Mouse (Mus musculus) frontal cortex, adult 2 months (tissue): ENCODE measurements at regions not wholly inside any gene's neighbourhood (a gene's known extent, or its start where the extent isn't known, plus 50 kb on each side); places are given as distances from the start of the nearest gene placed in this dataset.

Experiments used
- DNase-seq, 2 experiments: peaks; one replicate each; pipeline ENCODE4 v3.0.0; 2022; ENCODE audit warnings: low spot score in 1 of 2; ENCODE audit errors: extremely low spot score in 1 of 2

GRCm38 (mm10) chr5:85954526-85954925, 110.9 kb downstream of the Cenpc1 start:
- no peak for DNase-seq

GRCm38 (mm10) chr5:85936667-85937314, 128.6 kb downstream of the Cenpc1 start:
- peak; percentile 15 to 86 for DNase-seq

- DNase-seq = peak; percentile 33 to 68
Observed at GRCm38 (mm10) chr5:85918288-85918687, 147.1 kb downstream of the Cenpc1 start.

GRCm38 (mm10) chr5:85915000-85915399, 150.4 kb downstream of the Cenpc1 start:
- DNase-seq = no peak

GRCm38 (mm10) chr5:85896452-85896851, 168.9 kb downstream of the Cenpc1 start:
- DNase-seq = no peak

GRCm38 (mm10) chr5:85895814-85896213, 169.6 kb downstream of the Cenpc1 start:
- no peak for DNase-seq

GRCm38 (mm10) chr5:85870311-85870710, 195.1 kb downstream of the Cenpc1 start:
- DNase-seq = no peak

- DNase-seq = no peak
Observed at GRCm38 (mm10) chr5:85832556-85832955, 232.8 kb downstream of the Cenpc1 start.

- DNase-seq = peak in 1 of 2 experiments; percentile 12
Observed at GRCm38 (mm10) chr5:85795531-85796197, 269.7 kb downstream of the Cenpc1 start.

GRCm38 (mm10) chr5:85793148-85793547, 272.2 kb downstream of the Cenpc1 start:
- no peak for DNase-seq

GRCm38 (mm10) chr5:85780730-85781454, 284.5 kb downstream of the Cenpc1 start:
- no peak for DNase-seq

GRCm38 (mm10) chr5:85780017-85780416, 285.4 kb downstream of the Cenpc1 start:
- no peak for DNase-seq

GRCm38 (mm10) chr5:85779205-85779604, 286.2 kb downstream of the Cenpc1 start:
- DNase-seq = no peak

GRCm38 (mm10) chr5:85772660-85773059, 292.7 kb downstream of the Cenpc1 start:
- peak in 1 of 2 experiments; percentile 11 for DNase-seq

GRCm38 (mm10) chr5:85772086-85772485, 293.3 kb downstream of the Cenpc1 start:
- DNase-seq = peak in 1 of 2 experiments; percentile 11

GRCm38 (mm10) chr5:85767157-85767556, 298.2 kb downstream of the Cenpc1 start:
- DNase-seq = no peak

GRCm38 (mm10) chr5:85756716-85757115, 308.7 kb downstream of the Cenpc1 start:
- no peak for DNase-seq

- peak in 1 of 2 experiments; percentile 25 for DNase-seq
Observed at GRCm38 (mm10) chr5:85754227-85754626, 311.2 kb downstream of the Cenpc1 start.

- no peak for DNase-seq
Observed at GRCm38 (mm10) chr5:85753109-85753508, 312.3 kb downstream of the Cenpc1 start.

- DNase-seq = no peak
Observed at GRCm38 (mm10) chr5:85751649-85752048, 313.7 kb downstream of the Cenpc1 start.

GRCm38 (mm10) chr5:85750893-85751292, 314.5 kb downstream of the Cenpc1 start:
- DNase-seq = no peak

- no peak for DNase-seq
Observed at GRCm38 (mm10) chr5:85729613-85730012, 335.8 kb downstream of the Cenpc1 start.
